Mouse (Mus musculus) MEL (cell line): ENCODE measurements around the gene Slf1. TPM values are rescaled to one million over a fixed set of nuclear protein-coding genes. Genes with fewer than 3 reads are reported as not detected.

ENCODE experiments used
- DNase-seq: peaks from one replicate; pipeline ENCODE4 v3.0.0; 2011; ENCODE audit warnings: low read depth, low spot score
- H3K27ac ChIP-seq: 2 replicates; pipeline ENCODE4 v1.5.1; 2012; ENCODE audit warnings: low read depth, mild to moderate bottlenecking, control low read depth, low read length, moderate library complexity; ENCODE audit not compliant: control insufficient read depth
- H3K27me3 ChIP-seq, 2 experiments: fragments of 150-350 bp in 1 of 2; sonication (generic) in 1 of 2; 2 replicates each; pipeline ENCODE4 v1.6.1; 2012; ENCODE audit warnings: low read length in 2 of 2, mild to moderate bottlenecking in 2 of 2, improper control_type of control experiment in 1 of 2, moderate library complexity in 1 of 2; ENCODE audit not compliant: insufficient read depth in 2 of 2, control insufficient read depth in 1 of 2
- H3K36me3 ChIP-seq, 2 experiments: 2 replicates each; pipeline ENCODE4 v1.6.1; 2012 to 2014; ENCODE audit warnings: low read length in 2 of 2, improper control_type of control experiment in 1 of 2, inconsistent platforms in 1 of 2, mild to moderate bottlenecking in 1 of 2; ENCODE audit not compliant: insufficient read depth in 2 of 2, control insufficient read depth in 1 of 2
- H3K4me1 ChIP-seq, 2 experiments: fragments of 150-350 bp in 1 of 2; sonication (generic) in 1 of 2; 2 replicates each; pipeline ENCODE4 v1.6.1; 2012; ENCODE audit warnings: low read length in 2 of 2, improper control_type of control experiment in 1 of 2, mild to moderate bottlenecking in 1 of 2; ENCODE audit not compliant: insufficient read depth in 2 of 2, control insufficient read depth in 1 of 2
- H3K4me3 ChIP-seq, 2 experiments: fragments of 150-350 bp in 1 of 2; sonication (generic) in 1 of 2; 2 replicates each; pipeline ENCODE4 v1.5.1; 2012; ENCODE audit warnings: low read depth in 2 of 2, low read length in 2 of 2, mild to moderate bottlenecking in 2 of 2, moderate library complexity in 2 of 2, control low read depth in 1 of 2, improper control_type of control experiment in 1 of 2; ENCODE audit not compliant: control insufficient read depth in 1 of 2, insufficient read depth in 1 of 2
- H3K79me2 ChIP-seq: 2 replicates; pipeline ENCODE4 v1.6.1; 2012; ENCODE audit warnings: mild to moderate bottlenecking, low read length, moderate library complexity; ENCODE audit not compliant: control insufficient read depth, poor library complexity, insufficient read depth
- H3K9ac ChIP-seq: 2 replicates; pipeline ENCODE4 v1.6.1; 2012; ENCODE audit warnings: low read depth, mild to moderate bottlenecking, control low read depth, low read length, moderate library complexity; ENCODE audit not compliant: control insufficient read depth, poor library complexity, severe bottlenecking
- H3K9me3 ChIP-seq: fragments of 150-350 bp; sonication (generic); replicated peaks from 2 replicates; pipeline ENCODE4 v1.6.1; 2012; ENCODE audit warnings: mild to moderate bottlenecking, low read length, improper control_type of control experiment, moderate library complexity; ENCODE audit not compliant: insufficient read depth
- BHLHE40 ChIP-seq: IDR thresholded peaks from 2 replicates; pipeline ENCODE4 v1.6.1; 2012; ENCODE audit warnings: low read depth, mild to moderate bottlenecking, inconsistent platforms, low read length, improper control_type of control experiment, borderline replicate concordance
- CHD1 ChIP-seq: IDR thresholded peaks from 2 replicates; pipeline ENCODE4 v1.6.1; 2012; ENCODE audit warnings: low read depth, mild to moderate bottlenecking, inconsistent platforms, low read length, improper control_type of control experiment
- CHD2 ChIP-seq: IDR thresholded peaks from 2 replicates; pipeline ENCODE4 v1.6.1; 2011; ENCODE audit warnings: low read length, improper control_type of control experiment
- CTCF ChIP-seq, 3 experiments: IDR thresholded peaks in 2 of 3; conservative IDR thresholded peaks in 1 of 3; 2 replicates each; pipeline ENCODE4 v1.5.1; 2011 to 2012; ENCODE audit warnings: low read length in 3 of 3, low read depth in 2 of 3, mild to moderate bottlenecking in 2 of 3, improper control_type of control experiment in 1 of 3, inconsistent platforms in 1 of 3, mixed read lengths in 1 of 3, moderate library complexity in 1 of 3; ENCODE audit not compliant: control insufficient read depth in 1 of 3, insufficient read depth in 1 of 3, poor library complexity in 1 of 3, severe bottlenecking in 1 of 3
- E2F4 ChIP-seq: IDR thresholded peaks from 2 replicates; pipeline ENCODE4 v1.6.1; 2011; ENCODE audit warnings: low read depth, low read length, improper control_type of control experiment, borderline replicate concordance
- ETS1 ChIP-seq: IDR thresholded peaks from 2 replicates; pipeline ENCODE4 v1.6.1; 2012; ENCODE audit warnings: low read depth, mild to moderate bottlenecking, inconsistent platforms, low read length, improper control_type of control experiment, moderate library complexity
- GABPA ChIP-seq: IDR thresholded peaks from 2 replicates; pipeline ENCODE4 v1.6.1; 2012; ENCODE audit warnings: low read depth, mild to moderate bottlenecking, inconsistent platforms, low read length, improper control_type of control experiment, moderate library complexity
- HCFC1 ChIP-seq: IDR thresholded peaks from 2 replicates; pipeline ENCODE4 v1.6.1; 2012; ENCODE audit warnings: low read depth, mild to moderate bottlenecking, inconsistent platforms, low read length, improper control_type of control experiment, moderate library complexity
- MAX ChIP-seq: IDR thresholded peaks from 2 replicates; pipeline ENCODE4 v1.6.1; 2011; ENCODE audit warnings: low read length, improper control_type of control experiment
- MAZ ChIP-seq: IDR thresholded peaks from 2 replicates; pipeline ENCODE4 v1.6.1; 2012; ENCODE audit warnings: low read depth, mild to moderate bottlenecking, inconsistent platforms, low read length, improper control_type of control experiment
- MXI1 ChIP-seq: IDR thresholded peaks from 2 replicates; pipeline ENCODE4 v1.6.1; 2011; ENCODE audit warnings: mild to moderate bottlenecking, low read depth, low read length, improper control_type of control experiment
- MYB ChIP-seq: IDR thresholded peaks from 2 replicates; pipeline ENCODE4 v1.6.1; 2011; ENCODE audit warnings: mild to moderate bottlenecking, low read depth, low read length, improper control_type of control experiment
- POLR2AphosphoS2 ChIP-seq: IDR thresholded peaks from 2 replicates; pipeline ENCODE4 v1.6.1; 2011; ENCODE audit warnings: low read length, improper control_type of control experiment
- POLR2AphosphoS5 ChIP-seq: IDR thresholded peaks from 2 replicates; pipeline ENCODE4 v1.6.1; 2012; ENCODE audit warnings: low read depth, borderline replicate concordance, mild to moderate bottlenecking, inconsistent platforms, low read length, moderate library complexity, mixed read lengths
- RAD21 ChIP-seq: IDR thresholded peaks from 2 replicates; pipeline ENCODE4 v1.6.1; 2011; ENCODE audit warnings: mild to moderate bottlenecking, low read depth, low read length, improper control_type of control experiment
- TAL1 ChIP-seq: IDR thresholded peaks from 2 replicates; pipeline ENCODE4 v1.6.1; 2012; ENCODE audit warnings: mild to moderate bottlenecking, inconsistent platforms, low read length, moderate library complexity, mixed read lengths
- TCF12 ChIP-seq: IDR thresholded peaks from 2 replicates; pipeline ENCODE4 v1.6.1; 2014; ENCODE audit warnings: low read depth, mild to moderate bottlenecking, inconsistent platforms, low read length, improper control_type of control experiment, moderate library complexity
- USF1 ChIP-seq: IDR thresholded peaks from 2 replicates; pipeline ENCODE4 v1.6.1; 2014; ENCODE audit warnings: low read depth, mild to moderate bottlenecking, inconsistent platforms, low read length, improper control_type of control experiment, moderate library complexity
- ZC3H11A ChIP-seq: IDR thresholded peaks from 2 replicates; pipeline ENCODE4 v1.6.1; 2012; ENCODE audit warnings: low read depth, mild to moderate bottlenecking, inconsistent platforms, low read length, improper control_type of control experiment
- ZKSCAN1 ChIP-seq: IDR thresholded peaks from 2 replicates; pipeline ENCODE4 v1.6.1; 2012; ENCODE audit warnings: low read depth, mild to moderate bottlenecking, inconsistent platforms, low read length, improper control_type of control experiment, moderate library complexity
- ZMIZ1 ChIP-seq: IDR thresholded peaks from 2 replicates; pipeline ENCODE4 v1.6.1; 2012; ENCODE audit warnings: low read depth, mild to moderate bottlenecking, inconsistent platforms, low read length, improper control_type of control experiment, moderate library complexity
- polyA plus RNA-seq, 2 experiments: library from polyadenylated mRNA; stranded (reverse) in 1 of 2; unstranded in 1 of 2; fragments of >175 nt in 1 of 2; fragments of >200 nt in 1 of 2; gene quantifications; 2 replicates each; pipeline versions ENCODE4 v1.2.1 to v1.2.4; 2012; ENCODE audit warnings: low replicate concordance in 2 of 2, low read depth in 1 of 2; ENCODE audit not compliant: insufficient read length in 2 of 2, insufficient read depth in 1 of 2, missing spikeins in 1 of 2
- total RNA-seq: library from RNA; depleted of rRNA; stranded (reverse); fragments of 300-350 nt; gene quantifications from 2 replicates; pipeline ENCODE4 v1.2.3, GENCODE M21; 2012

The Slf1 gene
- total and polyA plus RNA-seq, 3 experiments = 16.9 to 20.9 TPM; not detected in 1

DNA sequence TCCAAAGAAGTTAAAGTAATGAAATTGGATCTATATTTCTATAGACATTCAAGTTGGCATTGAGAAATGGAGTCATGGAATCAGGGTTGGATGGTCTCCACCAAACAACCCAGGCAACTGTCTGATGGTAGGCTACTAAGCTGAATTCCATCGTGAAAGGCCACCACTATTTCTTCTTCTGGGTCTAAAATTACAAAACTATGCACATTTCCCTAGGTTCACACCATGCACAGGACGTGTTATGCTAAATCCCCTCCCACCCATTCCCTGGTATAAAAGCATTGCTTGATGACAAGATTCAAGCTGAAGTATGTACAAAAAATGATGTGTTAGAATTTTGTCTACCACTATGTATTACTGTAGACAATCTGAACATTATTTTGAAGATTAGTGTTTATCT, 116.4 kb downstream of the Slf1 start:
- TF ChIP-seq MYB (no peak), ZMIZ1 (no peak), ZC3H11A (no peak), GABPA (no peak), BHLHE40 (no peak), CHD2 (no peak), MXI1 (no peak), ZKSCAN1 (no peak), CHD1 (no peak), CTCF (IDR thresholded peaks at IDR 0.05 in 2 of 3, conservative IDR thresholded peaks at IDR 0.05 in 1 of 3; ENCODE audit: control insufficient read depth in 1 of 3, insufficient read depth in 1 of 3, low read depth in 2 of 3, low read length in 3 of 3, poor library complexity in 1 of 3, severe bottlenecking in 1 of 3) (no peak), E2F4 (no peak), USF1 (no peak), POLR2AphosphoS2 (no peak)
- Histone ChIP-seq H3K27ac (no peak overlapping the region), H3K36me3 (no peaks in the 10 kb centered on the region), H3K9ac (no peak overlapping the region), H3K4me3 (no peak overlapping the region), H3K4me1 (no peaks in the 10 kb centered on the region), H3K27me3 (no peaks in the 10 kb centered on the region), H3K79me2 (no peaks in the 10 kb centered on the region), H3K9me3 (no peaks in the 10 kb centered on the region)
- no peak for DNase-seq

DNA sequence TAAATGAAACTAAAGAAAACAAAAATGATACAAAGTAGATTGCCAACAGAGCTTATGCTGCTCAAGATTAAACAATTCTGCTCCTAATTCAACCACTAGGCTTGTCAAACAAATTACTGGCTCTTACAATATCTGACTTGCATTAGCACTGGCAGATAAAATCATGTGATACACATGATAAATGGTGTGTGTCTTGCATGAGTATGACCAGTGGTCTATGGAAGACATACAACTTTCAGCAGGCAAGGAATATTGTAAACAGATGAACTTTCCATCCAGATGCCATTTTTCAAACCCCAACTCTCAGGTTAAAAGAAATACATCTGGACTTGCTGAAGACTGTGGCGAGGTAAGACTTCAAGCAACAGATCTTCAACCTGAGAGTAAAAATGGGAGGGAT, 131.6 kb downstream of the Slf1 start:
- no peaks in the 10 kb centered on the region for H3K79me2 ChIP-seq
- no peak overlapping the region for H3K9ac ChIP-seq
- no peak overlapping the region for H3K4me3 ChIP-seq
- H3K9me3 ChIP-seq = no peaks in the 10 kb centered on the region
- no peaks in the 10 kb centered on the region for H3K36me3 ChIP-seq
- no peak overlapping the region for H3K27ac ChIP-seq
- H3K27me3 ChIP-seq = no peaks in the 10 kb centered on the region
- no peak for DNase-seq
- no peak for TF ChIP-seq TAL1
- no peak for TF ChIP-seq TCF12
- no peak for TF ChIP-seq CTCF (IDR thresholded peaks at IDR 0.05 in 2 of 3, conservative IDR thresholded peaks at IDR 0.05 in 1 of 3; ENCODE audit: control insufficient read depth in 1 of 3, insufficient read depth in 1 of 3, low read depth in 2 of 3, low read length in 3 of 3, poor library complexity in 1 of 3, severe bottlenecking in 1 of 3)
- no peak for TF ChIP-seq MYB
- no peak for TF ChIP-seq E2F4
- no peak for TF ChIP-seq HCFC1
- TF ChIP-seq POLR2AphosphoS5 = no peak
- no peak for TF ChIP-seq MAZ
- TF ChIP-seq ETS1 = no peak
- TF ChIP-seq BHLHE40 = no peak
- TF ChIP-seq CHD2 = no peak
- no peak for TF ChIP-seq CHD1
- TF ChIP-seq MAX = no peak
- TF ChIP-seq RAD21 = no peak
- TF ChIP-seq, all 39 proteins: peak for 0
- H3K4me1 ChIP-seq = no peaks in the 10 kb centered on the region
